Mouse (Mus musculus): ENCODE data around the gene Klhl33.
"Not testable (repeated sequence)": the region's sequence is repeated elsewhere in the genome, so short reads cannot be mapped to it uniquely, and the experiment has no call there.

The Klhl33 gene

DNA sequence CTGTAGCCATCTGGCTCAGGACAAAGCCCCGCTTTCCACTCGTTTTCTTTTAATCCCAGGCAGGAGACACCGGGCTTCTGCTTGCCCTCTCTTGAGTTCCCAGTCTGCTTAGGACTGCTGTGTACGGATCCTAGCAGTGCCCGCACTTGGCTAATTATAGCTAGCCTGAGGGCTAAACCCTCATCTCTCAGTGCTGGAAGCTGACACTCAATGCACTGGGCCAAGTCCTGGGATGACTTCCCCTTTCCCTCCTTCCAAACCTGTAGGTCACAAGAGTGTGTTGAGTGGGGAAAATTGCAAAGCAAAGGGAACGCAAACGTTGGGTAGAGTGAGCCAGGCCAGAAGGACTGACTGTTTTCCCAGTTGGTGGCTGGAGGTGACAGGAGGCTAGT is at the start of gene Klhl33:
TSS of gene Klhl33 (minus strand) at position 134 of the 392 bp plus-strand sequence.
- DNase-seq (ENCODE audit: low spot score), result no peak

DNA sequence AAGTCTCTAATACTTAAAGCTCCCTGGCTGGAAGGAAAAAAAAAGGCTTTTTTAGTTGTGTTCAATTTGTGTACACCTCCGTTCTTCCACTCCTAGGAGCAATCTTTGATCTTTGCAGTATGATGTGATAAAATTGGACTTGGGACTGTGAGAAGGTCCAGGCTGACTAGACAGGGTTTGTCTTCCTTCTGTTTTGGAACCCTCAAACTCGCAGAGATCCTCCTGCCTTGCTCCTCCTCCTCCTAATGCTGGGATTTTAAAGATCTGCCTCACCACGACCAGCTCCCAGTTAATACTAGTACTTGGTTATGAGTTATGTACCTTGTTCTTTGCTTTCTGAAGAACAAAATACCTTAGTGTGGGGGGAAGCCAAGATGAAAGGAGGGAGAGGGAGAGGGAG is 48.2 kb upstream of the Klhl33 start:
- DNase-seq (ENCODE audit: low spot score), result not testable (repeated sequence)

DNA sequence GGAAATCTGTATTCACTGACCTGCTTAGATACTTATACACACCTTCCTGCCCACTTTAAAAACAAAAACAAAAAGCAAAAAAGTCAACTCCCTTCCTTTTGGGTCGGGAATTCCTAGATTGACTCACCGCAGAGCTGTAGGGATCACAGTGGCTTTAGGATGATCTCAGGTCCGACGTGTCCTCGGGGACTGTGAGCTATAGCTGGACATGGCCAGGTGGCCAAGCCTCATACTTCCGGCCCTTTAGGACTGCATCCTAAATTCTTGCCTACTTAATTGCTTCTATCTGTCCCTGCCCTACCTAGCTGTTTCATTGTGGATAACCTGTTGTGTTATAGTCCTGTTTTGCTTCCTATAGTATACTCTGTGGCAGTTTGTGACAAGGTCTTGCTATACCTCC is 47.8 kb upstream of the Klhl33 start:
- DNase-seq (ENCODE audit: low spot score), result not testable (repeated sequence)

DNA sequence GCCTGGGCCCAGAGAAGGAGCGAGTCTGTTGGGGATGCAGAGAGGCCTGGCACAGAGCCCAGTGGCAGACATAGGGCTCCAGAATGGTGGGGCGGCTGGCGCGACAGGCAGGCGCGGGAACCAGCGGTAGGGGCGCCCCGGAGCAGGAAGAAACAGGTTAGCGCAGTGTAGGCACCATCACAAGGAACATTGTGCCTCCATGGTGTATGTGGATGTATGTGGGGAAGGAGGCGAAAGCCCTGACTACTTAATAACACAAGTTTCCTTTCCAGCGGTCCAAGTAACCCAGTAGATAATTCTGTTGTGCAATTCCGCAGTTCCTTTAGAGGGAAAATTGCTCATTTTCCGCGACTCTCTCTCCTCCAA is 47.3 kb upstream of the Klhl33 start:
- DNase-seq (ENCODE audit: low spot score), result not testable (repeated sequence)

DNA sequence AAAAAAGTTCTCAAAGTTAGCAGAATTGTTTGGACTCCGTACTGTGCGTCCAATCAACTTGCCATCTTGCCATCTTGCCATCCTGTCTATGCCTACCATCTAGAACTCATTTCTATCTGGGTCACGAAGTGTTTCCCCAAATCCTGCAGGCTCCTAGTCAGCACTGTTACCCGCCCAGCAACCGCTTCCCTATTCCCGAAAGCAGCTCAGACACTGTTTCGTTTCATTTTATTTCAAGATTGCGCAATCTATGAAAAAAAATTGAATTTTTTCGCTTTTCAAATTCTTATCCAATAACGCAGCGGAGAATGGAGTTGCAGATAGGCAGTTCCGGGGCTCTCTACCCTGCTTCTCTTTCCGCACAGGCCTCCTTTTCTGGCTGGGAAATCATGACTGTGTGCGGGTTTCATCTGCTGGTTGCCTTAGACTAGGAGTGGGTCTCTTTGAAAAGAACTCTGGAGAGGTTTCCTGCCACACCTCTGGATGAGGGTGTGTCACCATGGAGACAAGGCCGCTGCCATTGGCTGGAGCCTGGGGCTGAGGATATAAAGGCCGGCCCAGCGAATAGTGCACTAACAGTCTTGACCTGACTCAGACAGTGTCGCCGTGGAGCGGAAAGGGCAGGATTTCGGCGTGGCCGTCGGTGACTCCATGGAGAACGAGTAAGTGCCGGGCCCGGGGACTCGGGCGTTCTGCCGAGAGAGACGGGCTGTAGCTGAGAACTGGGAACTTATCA is 46.8 kb upstream of the Klhl33 start, which contains the start of gene Gm49342:
TSS of gene Gm49342 (plus strand) at position 586 of the 736 bp plus-strand sequence.
- DNase-seq (ENCODE audit: low spot score), result peak; percentile 94

DNA sequence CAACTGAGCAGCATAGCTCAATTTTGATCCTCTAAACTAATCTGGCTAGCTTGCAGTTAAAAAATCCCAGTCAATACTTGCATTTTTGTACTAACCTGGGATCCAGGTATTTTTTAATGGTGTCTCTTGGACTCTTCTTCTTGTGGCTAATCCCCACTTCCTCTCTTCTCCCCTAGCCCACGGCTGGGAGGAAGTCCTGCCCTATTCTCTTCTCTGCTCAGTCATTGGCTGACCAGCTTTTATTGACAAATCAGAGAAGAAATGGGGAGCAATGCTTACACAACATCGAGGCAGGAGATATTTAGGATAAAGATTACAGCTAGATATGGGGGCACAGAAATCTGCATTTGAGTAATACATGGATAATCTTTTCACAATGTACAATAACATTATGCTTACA is 41.6 kb upstream of the Klhl33 start:
- DNase-seq (ENCODE audit: low spot score), result no peak

DNA sequence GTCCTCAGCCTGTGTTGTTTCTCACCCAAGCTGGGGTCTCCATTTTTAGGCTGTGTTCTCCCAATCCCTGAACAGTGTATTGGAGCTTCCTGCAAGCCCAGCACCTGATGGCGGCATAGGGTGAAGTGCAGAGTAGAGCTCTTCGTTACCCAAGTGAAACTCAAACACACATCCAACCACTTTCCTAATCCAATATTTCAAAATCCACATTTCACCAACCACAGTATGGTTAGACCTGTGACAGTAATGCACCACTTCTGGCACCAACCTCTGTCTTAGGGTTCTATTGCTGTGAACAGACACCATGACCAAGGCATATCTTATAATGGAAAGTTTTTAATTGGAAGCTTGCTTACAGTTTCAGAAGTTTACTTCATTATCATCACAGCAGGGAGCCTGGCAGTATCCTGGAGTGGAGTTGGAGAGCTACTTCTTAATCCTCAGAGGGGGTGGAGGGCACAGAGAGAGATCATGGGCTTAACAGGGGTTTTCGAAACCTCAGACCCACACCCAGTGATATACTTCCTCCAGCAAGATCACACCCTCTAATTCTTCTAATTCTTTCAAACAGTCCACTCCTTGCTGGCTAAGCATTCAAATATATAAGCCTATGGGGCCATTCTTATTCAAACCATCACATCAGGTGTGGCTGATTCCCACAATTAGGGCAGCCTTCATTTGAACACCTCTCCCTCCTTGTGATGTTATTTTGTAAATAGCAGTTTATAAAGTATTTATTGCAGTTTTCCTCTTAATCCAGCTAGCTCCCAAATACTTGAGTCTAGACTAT is 41.0 kb upstream of the Klhl33 start:
- no peak for DNase-seq (ENCODE audit: low spot score)

DNA sequence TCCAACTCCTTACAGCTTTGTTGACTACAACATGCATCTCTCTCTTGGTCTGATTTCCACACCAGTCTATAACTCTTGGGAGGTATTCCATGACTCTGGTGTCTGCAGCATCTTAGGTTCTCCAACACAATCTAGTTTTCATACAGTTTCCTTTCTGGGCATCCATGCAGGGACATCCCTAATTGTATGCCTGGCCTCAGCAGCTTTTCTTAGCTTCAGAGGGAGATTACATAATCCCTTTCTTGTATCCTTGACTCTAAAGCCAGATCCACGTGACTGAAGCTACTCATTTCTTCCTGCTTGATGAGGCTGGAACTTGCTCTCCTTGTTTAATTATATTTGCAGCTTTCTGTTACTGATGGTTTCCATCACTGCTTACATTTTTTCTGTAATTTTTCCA is 39.3 kb upstream of the Klhl33 start:
- no peak for DNase-seq (ENCODE audit: low spot score)

DNA sequence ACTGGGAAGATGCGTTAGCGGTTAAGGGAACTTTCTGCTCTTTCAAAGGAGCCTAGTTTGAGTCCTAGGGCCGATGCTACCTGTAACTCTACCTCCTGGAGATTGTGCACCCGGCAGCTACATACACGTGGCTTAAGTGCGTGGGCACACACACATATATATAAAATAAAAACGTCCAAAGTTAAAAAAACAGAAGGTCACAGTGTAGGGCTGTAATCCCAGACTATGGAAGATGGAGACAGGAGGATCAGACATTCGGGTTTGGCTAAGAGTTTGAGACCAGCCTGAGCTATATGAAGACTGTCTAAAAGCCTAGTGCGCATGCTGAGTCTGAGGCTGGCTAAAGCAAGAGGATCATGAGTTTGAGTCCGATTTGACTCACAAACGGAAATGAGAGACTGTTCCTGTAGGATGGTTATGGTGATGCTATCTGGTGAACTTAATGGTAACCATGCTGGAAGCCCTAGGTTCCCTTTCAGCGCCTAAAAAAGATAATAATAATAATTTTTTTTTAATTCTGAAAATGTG is 34.2 kb upstream of the Klhl33 start:
- DNase-seq (ENCODE audit: low spot score), result peak; percentile 48

DNA sequence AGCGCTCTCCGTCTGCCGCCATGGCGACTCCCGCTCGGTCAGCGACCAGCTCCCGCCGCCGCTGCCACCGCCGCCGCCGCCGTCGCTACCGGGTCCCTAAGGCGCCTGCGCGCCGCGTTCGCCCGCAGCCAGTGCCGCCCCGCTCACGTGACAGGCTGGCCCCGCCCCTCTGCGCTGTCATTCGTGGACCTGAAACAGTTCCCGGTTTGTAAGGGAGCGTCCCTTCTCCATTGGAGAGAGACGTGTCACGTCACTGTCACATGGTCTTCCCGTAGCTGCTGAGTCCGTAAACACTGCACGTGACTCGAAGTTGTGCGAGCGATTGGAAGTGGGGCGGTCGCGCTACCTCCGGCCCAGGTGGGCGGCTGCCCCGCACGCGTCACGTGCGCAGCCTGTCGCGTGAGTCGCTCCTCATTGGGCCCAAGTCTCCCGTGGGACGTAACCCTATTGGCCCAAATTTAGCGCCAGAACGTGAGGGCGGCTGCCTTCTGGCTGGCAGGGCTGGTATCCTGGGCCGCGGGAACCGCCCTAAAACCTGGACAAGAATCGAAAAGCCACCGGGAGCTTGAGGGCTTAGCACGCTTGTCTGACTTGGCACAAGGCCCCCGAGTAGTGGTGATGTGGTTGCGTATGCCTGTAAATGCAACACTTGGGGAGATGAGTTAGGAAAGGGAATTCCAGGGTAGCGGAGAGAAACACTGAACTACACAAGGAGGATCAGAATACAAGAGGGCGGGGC is 33.6 kb upstream of the Klhl33 start, which contains the start of the genes Pip4p1 and Pnp:
TSS of gene Pip4p1 (minus strand) at position 103 of the 739 bp plus-strand sequence.
TSS of gene Pnp (plus strand) at position 329 of the 739 bp plus-strand sequence.
- DNase-seq (ENCODE audit: low spot score), result peak; percentile 99

DNA sequence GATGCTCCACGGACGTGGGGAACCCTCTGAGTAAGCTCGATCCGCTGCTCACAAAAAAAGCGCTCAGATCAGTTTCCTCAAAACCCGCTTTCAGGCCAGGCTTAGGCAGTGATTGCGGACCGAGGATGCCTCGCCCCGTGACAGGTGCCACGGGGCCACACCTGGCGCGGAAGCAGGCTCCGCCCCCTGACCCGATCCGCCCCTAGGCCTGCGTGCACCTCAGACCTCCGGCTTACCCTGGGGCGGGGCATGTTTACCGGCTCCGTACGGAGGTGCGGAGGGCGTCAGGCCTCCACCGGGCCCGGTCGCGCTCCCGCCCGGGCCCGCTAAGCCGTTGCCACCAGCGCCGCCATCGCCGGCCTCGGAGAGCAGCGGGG is 33.1 kb upstream of the Klhl33 start:
- peak; percentile 61 for DNase-seq (ENCODE audit: low spot score)

DNA sequence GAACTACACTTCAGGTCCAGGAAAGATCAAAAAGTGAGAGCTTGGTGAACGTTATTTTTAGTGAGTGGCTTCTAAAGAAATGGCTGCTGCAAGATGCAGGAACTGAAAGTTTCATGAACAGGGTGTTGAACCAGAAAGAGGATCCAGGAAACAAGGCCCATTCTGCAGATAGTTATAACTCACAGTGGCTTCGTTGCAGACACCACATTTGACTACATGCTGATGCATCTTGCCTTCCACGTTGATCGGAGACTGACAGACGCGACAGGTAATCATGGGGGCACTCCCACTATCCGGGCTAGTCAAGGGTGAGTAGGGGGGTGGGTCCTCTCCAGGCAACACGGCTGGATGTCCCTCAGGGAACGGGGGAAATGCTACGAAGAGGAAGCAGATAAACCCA is 32.6 kb upstream of the Klhl33 start:
- no peak for DNase-seq (ENCODE audit: low spot score)

DNA sequence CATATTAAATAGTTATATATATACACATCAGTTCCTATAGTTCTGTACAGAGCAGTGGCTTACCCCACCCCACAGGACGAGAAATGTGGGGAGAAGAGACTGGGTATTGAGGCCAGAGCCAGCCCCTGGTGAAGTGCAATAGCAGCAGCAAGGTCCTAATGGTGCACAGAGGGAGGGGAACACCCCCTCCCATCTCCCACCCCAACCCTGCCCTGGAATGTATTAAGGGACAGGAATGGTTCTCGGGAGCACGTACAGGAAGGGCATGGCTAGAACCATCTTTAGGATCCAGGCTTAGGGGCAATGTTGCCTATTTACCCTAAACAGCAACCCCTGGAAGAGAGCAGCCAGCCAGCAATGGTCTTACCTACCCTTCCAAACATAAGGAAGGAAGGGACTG is 30.1 kb upstream of the Klhl33 start:
- DNase-seq (ENCODE audit: low spot score), result no peak

DNA sequence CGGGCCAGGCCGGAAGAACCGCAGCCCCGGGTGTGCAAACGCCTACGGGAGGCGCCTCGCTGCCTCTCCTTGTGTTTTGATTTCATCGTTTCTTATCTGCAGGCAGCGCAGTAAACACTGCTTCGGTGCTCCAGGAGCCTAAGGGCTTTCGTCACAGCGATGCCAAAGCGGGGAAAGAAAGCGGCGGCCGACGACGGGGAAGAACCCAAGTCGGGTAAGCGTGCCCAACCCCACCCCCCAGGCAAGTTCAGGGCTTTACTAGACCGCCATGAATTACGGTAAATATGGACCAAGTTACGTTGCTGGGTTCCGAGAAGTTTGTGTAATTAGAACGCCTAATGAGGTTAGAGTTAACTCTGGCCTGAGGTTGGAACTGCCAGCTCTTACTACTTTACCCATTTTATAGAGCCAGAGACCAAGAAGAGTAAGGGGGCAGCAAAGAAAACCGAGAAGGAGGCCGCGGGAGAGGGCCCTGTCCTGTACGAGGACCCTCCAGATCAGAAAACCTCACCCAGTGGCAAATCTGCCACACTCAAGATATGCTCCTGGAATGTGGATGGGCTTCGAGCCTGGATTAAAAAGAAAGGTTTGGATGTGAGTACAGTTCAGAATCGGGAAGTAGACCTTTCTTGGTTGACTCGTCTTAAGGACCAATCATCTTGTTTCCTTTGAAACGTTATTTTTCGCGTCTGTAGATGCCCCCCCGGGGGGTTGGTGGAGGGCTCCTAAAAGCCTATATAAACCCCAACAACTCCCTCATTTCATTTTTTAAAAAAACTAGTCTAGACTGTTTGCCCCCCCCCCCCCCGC is 28.0 kb upstream of the Klhl33 start:
- DNase-seq (ENCODE audit: low spot score), result no peak

DNA sequence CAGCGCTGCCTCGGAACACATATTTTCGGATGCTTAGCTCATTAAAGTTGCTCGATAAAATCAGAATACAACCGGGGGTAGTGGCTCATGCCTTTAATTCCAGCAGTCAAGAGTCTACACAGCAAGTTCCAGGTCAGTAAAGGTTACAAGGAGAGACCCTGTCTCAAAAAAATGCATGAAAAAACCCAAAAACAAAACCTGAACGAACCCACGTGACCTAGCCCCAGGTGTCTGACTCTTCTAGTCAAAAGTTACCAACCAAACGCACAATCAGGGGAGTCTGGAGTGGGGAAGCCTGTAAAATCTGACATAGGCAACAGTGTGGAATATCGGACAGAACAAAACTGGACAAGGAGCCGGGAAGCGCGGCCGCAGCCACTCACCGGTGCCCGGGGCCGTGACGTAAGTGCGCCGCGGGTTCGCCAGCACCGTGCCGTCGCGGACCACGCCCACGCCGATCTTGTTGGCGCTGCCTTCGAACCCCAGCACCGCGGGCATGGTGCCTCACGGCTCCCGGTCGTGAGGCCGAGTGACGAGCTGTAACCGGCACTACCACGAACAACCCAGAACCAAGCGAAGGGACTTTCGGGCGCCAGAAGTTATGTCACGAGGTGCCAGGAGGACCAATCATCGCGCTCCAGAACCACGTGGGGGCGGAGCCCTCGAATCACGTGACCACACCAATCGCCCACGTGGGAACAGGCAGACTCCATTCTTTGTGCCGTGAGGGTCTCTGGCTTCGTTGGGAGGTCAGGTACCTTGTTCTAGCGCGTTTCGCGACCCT is 27.2 kb upstream of the Klhl33 start, which contains the start of the genes Osgep and Apex1:
TSS of gene Osgep (minus strand) at position 613 of the 784 bp plus-strand sequence.
TSS of gene Apex1 (plus strand) at position 688 of the 784 bp plus-strand sequence.
- DNase-seq (ENCODE audit: low spot score), result peak; percentile 96

DNA sequence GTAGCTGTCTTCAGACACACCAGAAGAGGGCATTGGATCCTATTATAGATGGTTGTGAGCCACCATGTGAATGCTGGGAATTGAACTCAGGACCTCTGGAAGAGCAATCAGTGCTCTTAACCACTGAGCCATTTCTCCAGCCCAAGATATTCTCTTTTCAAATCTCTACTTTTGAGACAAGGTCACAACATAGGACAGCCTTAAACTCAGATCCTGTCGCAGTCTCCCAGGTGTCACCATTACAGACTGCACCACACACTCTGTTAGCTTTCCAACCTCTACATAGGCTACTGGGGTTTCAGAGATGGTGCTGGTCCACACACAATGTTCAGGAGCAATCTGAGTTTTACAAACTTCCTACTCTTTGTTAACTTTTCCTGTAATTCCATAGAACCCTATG is 26.1 kb upstream of the Klhl33 start:
- not testable (repeated sequence) for DNase-seq (ENCODE audit: low spot score)

DNA sequence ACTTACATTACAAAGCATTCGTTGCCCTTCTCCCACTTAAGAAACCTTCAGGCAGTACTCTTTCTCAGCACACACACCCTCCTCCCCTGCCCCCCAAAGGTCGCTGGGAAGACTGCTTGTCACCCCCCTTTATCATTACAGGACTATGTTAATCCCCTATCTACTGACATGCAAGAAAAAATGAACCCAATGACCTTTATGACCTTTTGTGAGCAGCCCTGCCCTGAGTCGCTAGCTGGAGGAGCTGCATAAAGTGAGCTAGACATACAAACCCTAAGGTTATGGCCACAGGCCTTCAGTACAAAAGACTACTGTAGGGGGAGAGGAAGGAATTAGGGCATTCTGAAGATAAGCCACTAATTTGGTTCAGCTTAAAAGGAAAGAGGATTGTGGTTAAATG is 14.0 kb upstream of the Klhl33 start:
- DNase-seq (ENCODE audit: low spot score), result no peak

DNA sequence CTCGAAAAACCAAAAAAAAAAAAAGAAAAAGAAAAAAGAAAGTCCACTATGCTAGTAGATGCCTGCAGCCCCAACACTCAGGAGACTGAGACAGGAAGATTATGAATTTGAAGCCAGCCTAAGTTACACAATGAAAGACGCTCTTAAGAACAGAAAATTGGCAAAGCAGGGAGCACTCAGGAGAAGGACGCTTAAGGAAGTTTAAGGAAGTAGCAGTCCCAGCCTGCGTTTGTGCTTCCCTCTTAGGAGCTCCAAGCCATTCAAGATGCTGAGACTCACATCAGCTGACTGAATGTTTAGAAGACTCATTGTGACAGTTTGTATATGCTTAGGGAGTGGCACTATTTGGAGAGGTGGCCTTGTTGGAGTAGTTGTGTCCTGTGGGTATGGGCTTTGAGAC is 10.8 kb upstream of the Klhl33 start:
- DNase-seq (ENCODE audit: low spot score), result no peak

DNA sequence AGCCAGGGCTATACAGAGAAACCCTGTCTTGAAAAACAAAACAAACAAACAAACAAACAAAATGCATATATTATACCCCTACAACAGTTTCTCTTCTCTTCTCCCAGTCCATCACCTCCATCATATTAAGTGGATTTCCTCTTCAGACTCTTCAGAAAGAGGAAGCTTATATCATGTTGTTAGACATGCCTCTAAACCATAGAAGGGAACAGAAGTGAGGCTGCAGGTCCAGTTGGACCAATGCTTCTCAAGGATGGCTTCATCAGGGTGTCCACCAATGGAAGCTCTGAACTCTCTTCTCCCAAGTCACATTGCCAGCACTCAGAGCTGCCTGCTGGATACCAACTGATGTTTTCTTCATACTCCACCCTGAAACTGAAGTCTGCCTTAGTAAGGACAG is 8.0 kb upstream of the Klhl33 start:
- DNase-seq (ENCODE audit: low spot score), result not testable (repeated sequence)

DNA sequence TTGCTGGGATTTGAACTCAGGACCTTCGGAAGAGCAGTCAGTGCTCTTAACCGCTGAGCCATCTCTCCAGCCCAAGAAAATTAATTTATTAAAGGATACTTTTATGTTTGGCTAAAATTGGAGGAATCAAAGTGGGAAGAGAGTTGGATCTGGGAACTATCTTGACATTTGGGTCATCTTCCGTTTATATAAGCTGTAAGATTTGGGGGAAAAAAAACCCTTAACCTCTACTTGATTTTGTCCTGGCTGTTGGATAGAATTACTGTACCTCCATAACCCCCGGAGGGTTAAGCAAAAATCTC is 7.5 kb upstream of the Klhl33 start:
- DNase-seq (ENCODE audit: low spot score), result no peak

Data from MN1 (cell line).